Mouse (Mus musculus) myocyte (in vitro differentiated cells): ENCODE measurements around the gene Arpc4.

Experiments
- POLR2A ChIP-seq: IDR thresholded peaks from one replicate; pipeline ENCODE4 v1.6.1; 2011; ENCODE audit warnings: low read depth, mild to moderate bottlenecking, control low read depth, moderate library complexity; ENCODE audit not compliant: insufficient read length
- TCF12 ChIP-seq: IDR thresholded peaks from one replicate; pipeline ENCODE4 v1.6.1; 2011; ENCODE audit warnings: mild to moderate bottlenecking, control low read depth; ENCODE audit not compliant: poor library complexity, insufficient read depth, severe bottlenecking
- USF1 ChIP-seq: IDR thresholded peaks from one replicate; pipeline ENCODE4 v1.6.1; 2011; ENCODE audit warnings: low read depth, mild to moderate bottlenecking, control low read depth, moderate library complexity

DNA sequence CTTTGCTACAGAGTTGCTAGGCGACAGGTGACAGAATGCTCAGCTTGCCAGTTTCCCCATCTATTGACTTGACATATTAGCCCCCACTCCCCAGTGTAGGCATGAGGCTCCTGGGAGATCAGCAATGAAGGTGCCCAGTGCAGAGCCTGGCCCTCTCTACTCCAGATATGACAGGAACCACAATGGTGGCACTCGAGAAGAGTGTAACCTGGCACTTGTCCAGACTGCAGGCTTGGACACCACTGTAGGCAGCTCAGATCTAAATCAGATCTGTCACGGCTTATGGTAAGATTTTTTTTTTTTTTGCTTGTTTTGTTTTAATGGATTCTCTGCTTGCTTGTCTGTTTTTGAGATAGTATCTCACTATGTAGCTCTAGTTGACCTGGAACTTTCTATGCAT, 55.7 kb downstream of the Arpc4 start:
- TF ChIP-seq TCF12, result no peak
- TF ChIP-seq POLR2A, result no peak
- TF ChIP-seq USF1, result no peak
